Mouse (Mus musculus): ENCODE results near the gene Mrrf.

DNA sequence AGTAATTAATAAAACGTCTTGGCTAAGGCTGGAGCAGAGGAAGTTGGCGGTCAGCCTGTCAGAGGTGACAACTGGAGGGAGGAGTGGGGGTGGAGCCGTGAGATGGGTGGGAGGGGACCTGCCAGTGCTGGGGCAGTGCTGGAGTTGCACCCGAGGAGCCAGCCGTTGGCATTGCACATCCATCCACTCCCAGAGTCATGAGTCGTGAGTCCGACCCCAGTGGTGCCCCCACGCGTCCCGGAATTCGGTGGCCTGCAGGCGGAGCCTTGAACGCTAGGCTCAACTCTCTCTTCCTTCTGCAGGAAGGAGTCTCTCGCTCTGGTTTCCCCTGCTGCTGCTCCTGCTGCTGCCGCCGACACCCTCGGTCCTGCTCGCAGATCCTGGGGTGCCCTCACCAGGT, 94.2 kb downstream of the Mrrf start, which contains the start of gene Ptgs1:
- no peak for TF ChIP-seq GATA1 (IDR thresholded peaks at IDR 0.05; ENCODE audit: low read length)
- TF ChIP-seq TAL1 (IDR thresholded peaks at IDR 0.05; ENCODE audit: low read length): no peak
